Mouse (Mus musculus) forebrain, embryonic 14.5 days (tissue): Measurements from ENCODE around the gene Ube2v1. TPM values are rescaled to one million over a fixed set of nuclear protein-coding genes. Genes with fewer than 3 reads are reported as not detected.
"Not testable (repeated sequence)": the region's sequence is repeated elsewhere in the genome, so short reads cannot be mapped to it uniquely, and the experiment has no call there.

Experiments used
- ATAC-seq: fragments of 200-750 bp; cut with Nextera tagmentation; 2 replicates; pipeline ENCODE4 v1.8.0; 2017; ENCODE audit warnings: mild to moderate bottlenecking, moderate library complexity
- DNase-seq: peaks from one replicate; pipeline ENCODE4 v3.0.0-alpha.2; 2015; ENCODE audit warnings: low spot score
- H3K27ac ChIP-seq: fragments of 300-500 bp; sonication (generic); 2 replicates; pipeline ENCODE4 v1.5.1; 2014; ENCODE audit warnings: low read depth, mild to moderate bottlenecking, control low read depth, low read length, moderate library complexity
- H3K27me3 ChIP-seq: fragments of 300-500 bp; sonication (generic); replicated peaks from 2 replicates; pipeline ENCODE4 v1.6.1; 2014; ENCODE audit warnings: low read length, control low read depth, mixed read lengths; ENCODE audit not compliant: control insufficient read depth, insufficient read depth
- H3K36me3 ChIP-seq: fragments of 300-500 bp; sonication (generic); 2 replicates; pipeline ENCODE4 v1.6.1; 2014; ENCODE audit warnings: low read length, control low read depth; ENCODE audit not compliant: control insufficient read depth, insufficient read depth
- H3K4me1 ChIP-seq: fragments of 300-500 bp; sonication (generic); 2 replicates; pipeline ENCODE4 v1.6.1; 2014; ENCODE audit warnings: antibody characterized with exemption, low read length, control low read depth; ENCODE audit not compliant: control insufficient read depth, insufficient read depth
- H3K4me2 ChIP-seq: fragments of 300-500 bp; sonication (generic); 2 replicates; pipeline ENCODE4 v1.6.1; 2014; ENCODE audit warnings: mild to moderate bottlenecking, control low read depth, low read length
- H3K4me3 ChIP-seq: fragments of 300-500 bp; sonication (generic); 2 replicates; pipeline ENCODE4 v1.5.1; 2014; ENCODE audit warnings: low read depth, low read length, control low read depth
- H3K9ac ChIP-seq: fragments of 300-500 bp; sonication (generic); 2 replicates; pipeline ENCODE4 v1.6.1; 2014; ENCODE audit warnings: mild to moderate bottlenecking, low read length, control low read depth, moderate library complexity
- H3K9me3 ChIP-seq: fragments of 300-500 bp; sonication (generic); replicated peaks from 2 replicates; pipeline ENCODE4 v1.6.1; 2016; ENCODE audit warnings: low read length, control low read depth, mixed read lengths; ENCODE audit not compliant: control insufficient read depth
- WGBS: fragments of 180-500 bp; shearing (Covaris S2); extraction: QIAGEN DNeasy Blood & Tissue Kit; methylation state at CpG from one replicate; pipeline ENCODE4 v1.1.7; 2014; 5-methylcytosine and 5-hydroxymethylcytosine counted together
- polyA plus RNA-seq: library from polyadenylated mRNA; unstranded; fragments of >200 nt; fragmentation: Nextera tagmentation; extraction: Ambion mirVana; gene quantifications from 2 replicates; pipeline ENCODE4 v1.2.1, GENCODE M21; 2014

The Ube2v1 gene
- polyA plus RNA-seq, 1 experiment from 2014 or later = 238 TPM

GRCm38 (mm10) chr2:167657973-167658372 is 26.1 kb upstream of the Ube2v1 start:
- peaks cover 18% of the 10 kb centered on the region for H3K4me1 ChIP-seq
- no peak overlapping the region for H3K9ac ChIP-seq
- DNase-seq = no peak
- H3K27me3 ChIP-seq = no peaks in the 10 kb centered on the region
- WGBS = 89% methylated on average over 4 of the region's 4 CpGs
- no peak overlapping the region for H3K4me2 ChIP-seq
- no peak for ATAC-seq
- peaks cover 17% of the 10 kb centered on the region for H3K36me3 ChIP-seq
- no peak overlapping the region for H3K27ac ChIP-seq
- H3K9me3 ChIP-seq = no peaks in the 10 kb centered on the region
- H3K4me3 ChIP-seq = no peak overlapping the region

- H3K27ac ChIP-seq = no peak overlapping the region
- 91% methylated on average over 16 of the region's 16 CpGs for WGBS
- peak overlapping the region; percentile 5; the same call in 1 of the 2 replicates for H3K9ac ChIP-seq
- no peak overlapping the region for H3K4me3 ChIP-seq
- ATAC-seq (no peak), DNase-seq (no peak)
- no peaks in the 10 kb centered on the region for H3K27me3 ChIP-seq
- no peaks in the 10 kb centered on the region for H3K9me3 ChIP-seq
- H3K4me2 ChIP-seq = no peak overlapping the region
- peaks cover 16% of the 10 kb centered on the region for H3K4me1 ChIP-seq
- peaks cover 20% of the 10 kb centered on the region for H3K36me3 ChIP-seq
These were observed 25.0 kb upstream of the Ube2v1 start for GRCm38 (mm10) chr2:167656629-167657478.

- Histone ChIP-seq H3K9me3 (no peaks in the 10 kb centered on the region), H3K4me2 (no peak overlapping the region), H3K27me3 (no peaks in the 10 kb centered on the region), H3K4me3 (no peak overlapping the region), H3K9ac (no peak overlapping the region), H3K27ac (no peak overlapping the region), H3K4me1 (peaks cover 7% of the 10 kb centered on the region), H3K36me3 (peaks cover 25% of the 10 kb centered on the region)
- DNase-seq (no peak), ATAC-seq (no peak)
- 90% methylated on average over 10 of the region's 10 CpGs for WGBS
These were observed 23.2 kb upstream of the Ube2v1 start for GRCm38 (mm10) chr2:167654911-167655600.

DNA sequence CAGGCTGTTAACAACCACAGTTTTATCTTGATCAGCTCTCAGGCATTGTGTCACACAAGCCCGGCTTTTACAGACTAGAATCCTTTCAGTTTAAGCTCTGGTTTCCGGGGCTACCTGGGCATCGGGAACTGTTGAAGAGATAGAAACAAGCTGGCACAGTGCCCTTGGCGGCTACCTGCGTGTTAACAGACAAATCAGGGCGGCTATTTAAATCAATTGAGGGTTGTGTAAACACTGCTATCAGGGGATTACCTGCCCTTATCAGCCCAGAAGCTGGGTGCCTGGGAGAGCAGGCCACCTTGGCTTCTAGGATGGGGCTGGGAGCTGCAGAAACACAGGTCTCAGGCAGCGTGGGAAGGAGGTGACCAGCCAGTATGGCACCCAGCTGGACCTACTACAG is 20.8 kb upstream of the Ube2v1 start:
- Histone ChIP-seq H3K4me1 (no peaks in the 10 kb centered on the region), H3K4me3 (no peak overlapping the region), H3K27me3 (no peaks in the 10 kb centered on the region), H3K4me2 (no peak overlapping the region), H3K36me3 (peaks cover 25% of the 10 kb centered on the region), H3K27ac (no peak overlapping the region), H3K9ac (no peak overlapping the region), H3K9me3 (no peaks in the 10 kb centered on the region)
- 81% methylated on average over 7 of the region's 7 CpGs for WGBS
- DNase-seq (no peak), ATAC-seq (no peak)

GRCm38 (mm10) chr2:167651622-167652021 is 19.7 kb upstream of the Ube2v1 start:
- no peak overlapping the region for H3K4me3 ChIP-seq
- 88% methylated on average over 9 of the region's 9 CpGs for WGBS
- no peak overlapping the region for H3K4me2 ChIP-seq
- ATAC-seq (no peak), DNase-seq (no peak)
- no peaks in the 10 kb centered on the region for H3K9me3 ChIP-seq
- no peak overlapping the region for H3K27ac ChIP-seq
- H3K9ac ChIP-seq = no peak overlapping the region
- H3K27me3 ChIP-seq = no peaks in the 10 kb centered on the region
- peaks cover 25% of the 10 kb centered on the region for H3K36me3 ChIP-seq
- H3K4me1 ChIP-seq = no peaks in the 10 kb centered on the region

GRCm38 (mm10) chr2:167649290-167650032 is 17.6 kb upstream of the Ube2v1 start:
- ATAC-seq = no peak
- peaks cover 37% of the 10 kb centered on the region for H3K36me3 ChIP-seq
- no peaks in the 10 kb centered on the region for H3K4me1 ChIP-seq
- WGBS = 90% methylated on average over 12 of the region's 12 CpGs
- DNase-seq = no peak
- H3K9me3 ChIP-seq = no peaks in the 10 kb centered on the region
- no peak overlapping the region for H3K27ac ChIP-seq
- no peak overlapping the region for H3K9ac ChIP-seq
- no peaks in the 10 kb centered on the region for H3K27me3 ChIP-seq
- H3K4me3 ChIP-seq = no peak overlapping the region
- H3K4me2 ChIP-seq = no peak overlapping the region

- H3K9ac ChIP-seq = no peak overlapping the region
- H3K27me3 ChIP-seq = no peaks in the 10 kb centered on the region
- DNase-seq (no peak), ATAC-seq (no peak)
- no peak overlapping the region for H3K4me2 ChIP-seq
- 83% methylated on average over 4 of the region's 4 CpGs for WGBS
- no peaks in the 10 kb centered on the region for H3K9me3 ChIP-seq
- no peak overlapping the region for H3K27ac ChIP-seq
- no peak overlapping the region for H3K4me3 ChIP-seq
- peaks cover 30% of the 10 kb centered on the region for H3K36me3 ChIP-seq
- H3K4me1 ChIP-seq = no peaks in the 10 kb centered on the region
These were observed 14.5 kb upstream of the Ube2v1 start for GRCm38 (mm10) chr2:167646411-167646810.

DNA sequence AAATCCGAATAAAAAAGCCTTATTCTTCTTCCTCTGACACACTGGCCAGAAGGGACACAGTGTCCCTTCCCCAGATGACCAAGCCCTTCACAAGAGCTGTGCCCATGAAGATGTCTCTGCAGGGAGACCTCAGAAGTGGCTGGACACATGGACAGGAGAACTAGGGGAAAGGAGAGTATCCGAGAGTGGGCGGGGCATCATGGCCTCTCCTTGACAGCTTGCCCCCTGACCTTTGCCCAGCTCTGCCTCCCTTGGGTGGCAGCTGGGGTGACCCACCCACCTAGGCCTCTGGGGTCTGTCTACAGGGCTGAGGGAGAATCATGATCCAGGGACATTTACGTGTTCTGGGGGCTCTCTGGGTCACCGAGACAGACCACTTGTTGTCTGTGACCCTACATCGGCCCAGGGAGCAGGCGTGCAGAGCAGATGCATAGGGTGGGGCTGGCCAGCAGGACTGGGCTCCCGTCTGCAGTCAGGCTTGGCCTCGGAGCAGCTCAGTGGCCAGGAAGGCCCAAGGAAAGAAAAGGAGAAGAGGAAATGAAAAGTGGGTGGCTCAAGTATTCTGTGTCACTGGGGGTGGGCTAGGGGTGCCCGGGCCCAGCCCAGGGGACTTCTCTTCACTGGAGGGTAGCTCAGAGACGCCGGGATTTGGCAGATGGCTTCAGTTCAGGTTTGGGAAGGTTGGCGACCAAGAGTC is 11.6 kb upstream of the Ube2v1 start:
- not testable (repeated sequence) for DNase-seq, H3K27ac ChIP-seq, H3K9ac ChIP-seq, ATAC-seq, H3K4me3 ChIP-seq, H3K27me3 ChIP-seq, H3K4me1 ChIP-seq, H3K9me3 ChIP-seq, H3K4me2 ChIP-seq
- WGBS = 91% methylated on average over 13 of the region's 13 CpGs
- H3K36me3 ChIP-seq = peaks cover 28% of the 10 kb centered on the region
